ENCODE assay signal across 8 mouse cellular contexts in the genomic region with DNA sequence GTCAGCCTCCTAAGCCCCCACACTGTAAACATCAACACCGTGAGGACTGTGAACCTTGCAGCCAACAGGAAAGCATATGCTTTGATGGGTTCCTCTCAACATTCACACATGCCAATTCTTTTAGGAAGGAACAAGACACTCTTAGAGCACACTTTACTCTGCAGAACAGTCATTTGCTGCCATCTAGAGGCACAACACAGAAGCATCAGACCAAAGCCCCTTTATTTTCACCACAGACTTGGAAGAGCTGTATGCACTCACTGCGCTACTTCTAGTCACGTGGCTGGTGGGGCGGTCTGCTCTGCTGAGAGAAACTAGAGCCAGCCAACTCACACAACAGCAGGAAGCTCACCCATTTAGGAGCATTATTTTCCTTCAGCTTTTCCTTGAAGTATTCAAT. TPM values are rescaled to one million over a fixed set of nuclear protein-coding genes. Genes with fewer than 3 reads are reported as not detected.
DNase-seq lines count a peak whose midpoint lies in the region; ATAC-seq and TF ChIP-seq lines count a peak whose summit lies in the region.

No protein-coding gene starts in this region.

- WGBS in spleen, adult 2 months = 22% methylated on average over 4 of the region's 4 CpGs
- WGBS in intestine, embryonic 16.5 days = 24% methylated on average over 4 of the region's 4 CpGs

- no peaks in the 10 kb centered on the region for H3K9me3 ChIP-seq in intestine, embryonic 16.5 days (ENCODE audit: control insufficient read depth, low read length)

- H3K9ac ChIP-seq in intestine, embryonic 16.5 days (ENCODE audit: low read depth, low read length) = no peak overlapping the region

- H3K27ac ChIP-seq in spleen, adult 2 months (ENCODE audit: insufficient read depth, low read length) = no peak overlapping the region
- no peak overlapping the region for H3K27ac ChIP-seq in intestine, embryonic 16.5 days (ENCODE audit: low read length)

- peaks cover 16% of the 10 kb centered on the region for H3K36me3 ChIP-seq in spleen, adult 2 months (ENCODE audit: control insufficient read depth, insufficient read depth, low read length)
- H3K36me3 ChIP-seq in intestine, embryonic 16.5 days (ENCODE audit: control insufficient read depth, insufficient read depth, low read length) = peaks cover 2% of the 10 kb centered on the region; the same call in 1 of the 2 replicates

- peaks cover 11% of the 10 kb centered on the region; the same call in 1 of the 2 replicates for H3K4me1 ChIP-seq in spleen, adult 2 months (ENCODE audit: control insufficient read depth, insufficient read depth, insufficient read length)
- H3K4me1 ChIP-seq in intestine, embryonic 16.5 days (ENCODE audit: control insufficient read depth, insufficient read depth, low read length) = peaks cover 5% of the 10 kb centered on the region

- TF ChIP-seq CTCF in spleen, adult 2 months (IDR thresholded peaks at IDR 0.05; ENCODE audit: extremely low read depth, insufficient read depth, insufficient read length, insufficient replicate concordance) = no peak

- TF ChIP-seq POLR2A in spleen, adult 2 months (IDR thresholded peaks at IDR 0.05; ENCODE audit: low read depth, low read length) = no peak

- DNase-seq in spleen, adult 2 months (ENCODE audit: low read depth in 1 of 2, low spot score in 2 of 2) = peak; percentile 49 to 57
- no peak for DNase-seq in spleen, adult 12 weeks (ENCODE audit: low spot score)
- DNase-seq in embryo, embryonic 9.5 days (ENCODE audit: extremely low spot score) = peak; percentile 42
- peak; percentile 97 for DNase-seq in heart, adult 11 months
- peak; percentile 82 to 95 for DNase-seq in left cerebral cortex, postnatal 14 days (ENCODE audit: low spot score in 2 of 2)
- DNase-seq in right cerebral cortex, postnatal 4 days = peak; percentile 64

- H3K4me3 ChIP-seq in spleen, adult 2 months (ENCODE audit: extremely low read depth, insufficient read depth, insufficient read length) = no peak overlapping the region
- H3K4me3 ChIP-seq in intestine, embryonic 16.5 days (ENCODE audit: low read length) = no peak overlapping the region

- no peak overlapping the region for H3K4me2 ChIP-seq in intestine, embryonic 16.5 days (ENCODE audit: low read depth, low read length)

- peak; percentile 85 for ATAC-seq in intestine, embryonic 16.5 days
- ATAC-seq in megakaryocyte-erythroid progenitor cell, adult 5-6 weeks (replicated peaks; ENCODE audit: low FRiP score, low TSS enrichment, poor library complexity, severe bottlenecking) = peak; percentile 96

- intact Hi-C loops in left cerebral cortex, postnatal 14 days (cut with DNase I) = no loop called here

- H3K27me3 ChIP-seq in spleen, adult 2 months (ENCODE audit: control insufficient read depth, insufficient read depth, low read length) = no peaks in the 10 kb centered on the region
- H3K27me3 ChIP-seq in intestine, embryonic 16.5 days (replicated peaks; ENCODE audit: control insufficient read depth, insufficient read depth, low read length) = no peaks in the 10 kb centered on the region

RNA-seq across cellular contexts. Expression of gene Mcmbp, which starts 15.5 kb away (rescaled TPM):
- polyA plus RNA-seq in spleen, adult 2 months (2012; rRNA removed) = 23.9 and 34.8 TPM in 2 replicates
- 35.3 and 40.2 TPM in 2 replicates for polyA plus RNA-seq in intestine, embryonic 16.5 days (2015; fragmentation: Nextera tagmentation; extraction: Ambion mirVana)
- 10 to 100 TPM; 21.2 to 24.0 TPM for total RNA-seq in left cerebral cortex, postnatal 14 days (2021)
- 46.5 and 58.2 TPM in 2 replicates for total RNA-seq in megakaryocyte-erythroid progenitor cell, adult 5-6 weeks (2014; fragmentation: Nextera tagmentation)
- total RNA-seq in megakaryocyte-erythroid progenitor cell, adult 5-6 weeks (2017) = 38.7 and 52.8 TPM in 2 replicates

RNA-seq across cellular contexts. Expression of gene Sec23ip, which starts 20.0 kb away (rescaled TPM):
- 26.5 and 35.6 TPM in 2 replicates for polyA plus RNA-seq in spleen, adult 2 months (2012; rRNA removed)
- 28.9 and 29.7 TPM in 2 replicates for polyA plus RNA-seq in intestine, embryonic 16.5 days (2015; fragmentation: Nextera tagmentation; extraction: Ambion mirVana)
- total RNA-seq in left cerebral cortex, postnatal 14 days (2021) = 10 to 100 TPM; 34.9 to 39.3 TPM
- total RNA-seq in megakaryocyte-erythroid progenitor cell, adult 5-6 weeks (2014; fragmentation: Nextera tagmentation) = 42.1 and 59.2 TPM in 2 replicates
- total RNA-seq in megakaryocyte-erythroid progenitor cell, adult 5-6 weeks (2017) = 52.8 and 66.1 TPM in 2 replicates
